Mouse (Mus musculus) adrenal gland, postnatal 14 days (tissue): ENCODE results near the gene Gbx1. TPM values are rescaled to one million over a fixed set of nuclear protein-coding genes. Genes with fewer than 3 reads are reported as not detected.

Experiments used
- DNase-seq: peaks from one replicate; pipeline ENCODE4 v3.0.0; 2021; ENCODE audit warnings: mixed read lengths
- total RNA-seq: library from RNA; stranded (reverse); gene quantifications from 2 replicates; pipeline ENCODE4 v1.2.3, GENCODE M21; 2021

Gene Gbx1
- total RNA-seq, 1 experiment from 2014 or later = not detected

- DNase-seq = peak; percentile 83
Measured at GRCm38 (mm10) chr5:24475476-24476241, 51.3 kb downstream of the Gbx1 start.

GRCm38 (mm10) chr5:24474723-24475261 lies 52.2 kb downstream of the Gbx1 start:
- peak; percentile 83 for DNase-seq

DNA sequence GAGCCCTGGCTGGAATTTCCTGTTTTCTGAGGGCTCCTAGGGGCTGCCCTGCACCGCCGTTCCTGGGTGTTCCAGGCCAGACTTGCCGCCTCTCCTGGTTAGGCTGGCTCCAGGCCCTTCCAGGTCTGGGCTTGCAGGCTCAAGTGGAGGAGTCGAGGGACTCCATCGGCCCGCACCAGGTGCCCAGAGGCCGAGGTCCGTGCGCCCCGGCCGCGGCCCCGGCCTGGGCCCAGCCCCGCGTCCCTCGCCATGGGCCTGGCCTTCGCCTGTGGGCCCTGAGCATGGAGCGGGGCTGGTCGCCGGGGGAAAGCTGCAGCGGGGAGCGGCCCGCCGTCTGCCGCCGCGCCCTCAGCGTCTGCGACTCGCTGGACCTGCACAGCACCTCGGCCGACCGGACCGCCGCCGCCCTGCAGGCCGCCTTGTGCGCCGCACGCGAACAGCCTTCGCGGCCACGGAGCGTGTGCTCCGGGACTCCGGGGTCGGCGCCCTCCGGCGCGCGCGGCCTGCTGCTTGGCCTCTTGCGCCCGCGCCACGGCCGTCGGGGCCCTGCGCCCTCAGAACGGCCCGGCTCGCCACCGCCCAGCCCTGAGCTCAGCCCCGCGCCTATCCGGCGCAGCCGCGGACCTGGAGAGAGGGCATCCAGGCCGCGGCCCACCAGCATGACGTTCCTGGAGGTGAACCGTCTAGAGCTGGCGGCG lies 52.8 kb downstream of the Gbx1 start:
- peak; percentile 46 for DNase-seq

- DNase-seq = no peak
Measured at GRCm38 (mm10) chr5:24472884-24473619, 54.0 kb downstream of the Gbx1 start.

DNA sequence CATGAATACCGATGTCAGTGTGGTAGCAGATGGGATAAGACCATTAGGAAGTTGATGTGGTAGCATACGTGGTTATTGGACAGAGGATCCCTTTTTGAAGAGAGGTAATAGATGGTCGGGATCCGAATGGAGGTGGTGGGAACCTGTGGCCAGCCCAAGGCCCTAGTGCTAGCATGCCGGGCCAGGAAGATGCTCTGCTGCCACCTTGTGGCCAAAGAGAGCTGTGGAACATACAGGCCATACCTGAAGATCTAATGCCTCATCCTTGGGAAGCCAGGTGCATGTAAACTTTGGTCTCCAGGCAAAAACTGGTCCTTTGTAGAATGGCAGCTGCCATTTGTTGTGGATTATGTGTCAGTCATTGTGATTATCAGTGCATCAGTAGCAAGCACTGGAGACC lies 56.4 kb downstream of the Gbx1 start:
- peak; percentile 87 for DNase-seq

GRCm38 (mm10) chr5:24466762-24467161 lies 60.2 kb downstream of the Gbx1 start:
- DNase-seq = no peak

DNA sequence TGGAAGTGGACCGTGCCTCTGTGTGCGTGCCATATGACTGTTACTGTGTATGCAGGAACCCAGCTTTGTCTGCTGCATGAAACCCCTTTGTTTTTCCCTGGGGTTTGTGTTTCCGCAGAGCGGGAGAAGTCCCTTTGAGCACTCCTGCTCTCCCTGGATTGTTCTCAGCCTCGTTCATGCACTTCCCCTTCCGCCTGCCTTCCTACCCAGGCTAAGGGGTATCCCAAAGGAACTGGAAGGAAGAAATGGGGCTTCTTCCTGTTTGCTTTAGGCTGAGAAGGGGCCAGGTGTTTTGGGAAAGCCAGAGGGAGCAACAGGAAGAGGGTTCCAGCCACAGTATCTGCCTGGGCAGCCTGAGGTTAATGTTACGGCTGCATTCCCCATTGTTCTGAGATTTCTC lies 71.4 kb downstream of the Gbx1 start:
- DNase-seq = no peak

- peak; percentile 64 for DNase-seq
Measured at GRCm38 (mm10) chr5:24455076-24455475, 71.9 kb downstream of the Gbx1 start.

DNA sequence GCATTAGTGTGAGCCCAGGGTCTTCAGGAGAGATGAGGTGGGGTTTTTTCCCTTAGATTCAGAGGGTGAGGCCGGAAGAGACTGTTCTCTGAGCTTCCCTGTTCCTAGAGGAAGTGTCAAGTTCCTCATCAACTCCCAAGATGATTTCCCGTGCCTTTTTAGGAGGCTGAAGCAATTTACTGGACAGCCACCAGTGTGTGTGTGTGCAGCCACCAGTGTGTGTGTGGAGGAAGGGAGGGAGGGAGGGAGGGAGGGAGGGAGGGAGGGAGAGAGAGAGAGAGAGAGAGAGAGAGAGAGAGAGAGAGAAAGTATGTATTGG lies 73.1 kb downstream of the Gbx1 start:
- DNase-seq = no peak

DNA sequence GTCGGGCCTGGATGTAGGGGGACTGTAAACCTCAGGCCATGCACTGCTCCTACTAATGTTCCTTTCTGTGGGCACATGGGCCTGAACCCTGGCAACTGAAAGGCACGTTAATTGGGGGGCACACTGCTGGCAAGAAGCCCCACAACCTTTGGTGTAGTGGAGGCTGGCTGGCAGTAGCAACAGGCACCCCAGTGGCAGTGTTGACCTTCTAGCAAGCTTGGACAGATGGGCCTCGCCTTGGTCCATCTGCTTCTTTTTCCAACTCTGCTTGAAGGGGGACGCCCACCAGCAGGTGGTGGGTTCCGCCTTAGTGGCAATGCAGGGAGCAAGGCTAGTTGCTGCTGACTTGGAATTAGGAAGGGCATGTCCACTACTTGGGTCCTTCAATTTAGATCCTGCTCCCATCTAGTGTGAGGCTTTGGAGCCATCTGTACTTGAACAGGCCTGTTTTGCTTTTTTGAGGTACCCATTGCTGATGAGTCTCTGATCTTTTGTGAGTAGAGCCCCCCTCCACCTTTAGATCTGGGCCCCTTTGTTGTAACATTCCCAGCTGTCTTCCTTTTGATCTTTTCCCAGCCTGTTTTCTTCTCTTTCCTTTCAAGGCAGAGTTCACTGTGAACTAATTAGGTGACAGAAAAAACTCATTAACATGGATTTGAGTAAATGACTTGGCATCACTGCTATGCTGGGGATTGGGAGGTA lies 73.6 kb downstream of the Gbx1 start:
- DNase-seq = no peak

Other genes starting within 250 kb of the Gbx1 start
- gene Kcnh2, start 175.6 kb downstream of the Gbx1 start, total RNA-seq = 10.7 and 11.1 TPM in 2 replicates
- gene Nos3, start 162.4 kb downstream of the Gbx1 start, total RNA-seq = 16.8 and 18.3 TPM in 2 replicates
- gene Atg9b, start 135.1 kb downstream of the Gbx1 start, total RNA-seq = 0.41 and 0.60 TPM in 2 replicates
- 80.9 and 92.2 TPM in 2 replicates for gene Abcb8, start 133.5 kb downstream of the Gbx1 start, total RNA-seq
- 1.1 TPM in 1 of 2 replicates, not detected in the other for gene Asic3, start 113.8 kb downstream of the Gbx1 start, total RNA-seq
- gene Cdk5, start 103.7 kb downstream of the Gbx1 start, total RNA-seq = 38.5 and 38.7 TPM in 2 replicates
- gene Slc4a2, start 103.4 kb downstream of the Gbx1 start, total RNA-seq = 57.6 and 60.5 TPM in 2 replicates
- gene Fastk, start 81.9 kb downstream of the Gbx1 start, total RNA-seq = 113 and 122 TPM in 2 replicates
- 8.6 and 10.6 TPM in 2 replicates for gene Tmub1, start 79.3 kb downstream of the Gbx1 start, total RNA-seq
- 64.0 and 72.0 TPM in 2 replicates for gene Agap3, start 75.0 kb downstream of the Gbx1 start, total RNA-seq
- 0.15 and 0.19 TPM in 2 replicates for gene Asb10, start 13.8 kb upstream of the Gbx1 start, total RNA-seq
- not detected in 2 replicates for gene 4931409K22Rik, start 29.6 kb upstream of the Gbx1 start, total RNA-seq
- gene Abcf2, start 50.3 kb upstream of the Gbx1 start, total RNA-seq = 59.3 and 67.0 TPM in 2 replicates
- 32.3 and 44.0 TPM in 2 replicates for gene Chpf2, start 59.5 kb upstream of the Gbx1 start, total RNA-seq
- gene Smarcd3, start 97.2 kb upstream of the Gbx1 start, total RNA-seq = 15.5 and 24.3 TPM in 2 replicates
- 45.4 and 50.7 TPM in 2 replicates for gene Nub1, start 158.3 kb upstream of the Gbx1 start, total RNA-seq
- gene Wdr86, start 203.5 kb upstream of the Gbx1 start, total RNA-seq = 1.9 and 2.6 TPM in 2 replicates
- gene Crygn, start 230.8 kb upstream of the Gbx1 start, total RNA-seq = 2.6 and 2.9 TPM in 2 replicates